Mouse (Mus musculus) kidney, adult 11 months (tissue): Measurements from ENCODE around the gene 1110008L16Rik.
A peak's percentile ranks its signal among the peaks of the same experiment; 100 is the strongest.
"Not testable (repeated sequence)": the region's sequence is repeated elsewhere in the genome, so short reads cannot be mapped to it uniquely, and the experiment has no call there.

Source experiments
- DNase-seq: peaks from one replicate; pipeline ENCODE4 v3.0.0; 2022

1110008L16Rik gene

DNA sequence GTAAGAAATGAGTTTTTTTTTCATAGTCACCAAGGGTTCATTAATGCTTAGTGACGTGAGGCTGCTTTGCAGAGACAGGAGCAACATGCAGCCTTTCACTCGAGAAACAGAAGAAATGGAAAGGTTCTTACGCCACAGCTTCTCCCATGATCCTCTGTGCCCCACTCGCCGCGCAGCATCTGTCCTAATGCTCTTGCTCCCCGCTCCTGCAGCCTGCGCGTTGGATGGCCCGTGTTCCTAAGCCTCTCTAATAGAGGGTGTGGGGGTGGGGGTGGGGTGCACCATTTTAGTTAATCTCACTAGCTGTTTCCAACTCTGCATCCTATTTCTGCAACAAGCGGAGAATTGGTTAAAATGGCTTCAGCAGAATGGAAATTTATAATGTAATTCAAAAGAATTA, 44.6 kb downstream of the 1110008L16Rik start:
- no peak for DNase-seq

DNA sequence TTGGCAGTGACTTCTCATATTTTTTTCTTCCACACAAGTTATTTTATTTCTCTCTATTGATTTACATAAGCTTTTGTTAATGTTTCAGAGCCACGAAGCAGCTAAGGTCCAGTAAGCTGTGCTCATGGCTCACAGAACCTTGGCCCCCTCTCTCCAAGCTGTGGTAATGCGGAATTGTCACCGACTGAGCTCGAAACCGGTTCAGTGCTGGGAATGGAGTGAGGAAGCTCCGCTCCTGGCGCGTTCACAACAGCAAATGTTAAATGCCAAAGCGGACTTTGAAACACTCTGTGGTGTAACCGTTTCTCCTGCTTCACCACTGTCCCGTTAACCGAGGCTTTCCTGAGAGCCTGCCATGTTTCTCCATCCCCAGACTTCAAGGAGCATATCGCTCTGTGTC, 45.2 kb downstream of the 1110008L16Rik start:
- peak; percentile 28 for DNase-seq

DNA sequence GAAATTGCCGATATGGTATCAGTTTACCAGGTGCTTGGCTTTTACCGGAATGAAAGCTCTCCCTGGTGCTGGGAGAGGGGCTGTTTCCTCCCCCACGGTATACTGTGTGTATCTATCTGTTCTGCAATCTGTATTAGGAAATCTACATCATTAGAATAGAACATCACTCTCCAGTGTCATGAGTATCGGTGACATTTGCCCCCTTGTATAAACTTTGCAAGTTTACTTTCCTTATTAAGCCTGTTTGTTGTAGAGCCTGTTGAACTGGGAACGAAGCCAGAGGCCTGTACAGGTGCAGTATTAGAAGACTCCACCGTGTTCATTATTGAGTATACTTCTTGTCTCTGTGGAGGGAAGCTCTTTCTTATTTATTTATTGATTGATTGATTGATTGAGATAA, 54.0 kb downstream of the 1110008L16Rik start:
- no peak for DNase-seq

DNA sequence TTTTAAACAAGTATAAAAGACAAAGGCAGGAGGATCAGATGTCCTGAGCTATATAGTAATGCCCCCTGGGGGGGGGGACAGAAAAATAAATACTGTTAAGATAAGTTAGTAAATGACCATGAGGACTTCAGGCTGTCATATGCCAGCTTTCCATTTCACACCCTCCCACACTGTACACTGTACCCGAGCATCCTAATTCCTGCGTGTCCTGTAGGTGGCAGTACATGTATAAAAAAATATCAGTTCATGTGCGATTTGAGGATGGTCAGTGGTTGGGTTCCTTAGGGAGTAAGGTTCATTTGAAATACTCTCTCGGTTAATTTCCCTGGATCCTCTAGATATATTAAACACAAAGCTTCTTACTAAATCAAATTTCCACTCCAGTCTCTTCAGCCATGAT, 55.5 kb downstream of the 1110008L16Rik start:
- DNase-seq: peak; percentile 13

DNA sequence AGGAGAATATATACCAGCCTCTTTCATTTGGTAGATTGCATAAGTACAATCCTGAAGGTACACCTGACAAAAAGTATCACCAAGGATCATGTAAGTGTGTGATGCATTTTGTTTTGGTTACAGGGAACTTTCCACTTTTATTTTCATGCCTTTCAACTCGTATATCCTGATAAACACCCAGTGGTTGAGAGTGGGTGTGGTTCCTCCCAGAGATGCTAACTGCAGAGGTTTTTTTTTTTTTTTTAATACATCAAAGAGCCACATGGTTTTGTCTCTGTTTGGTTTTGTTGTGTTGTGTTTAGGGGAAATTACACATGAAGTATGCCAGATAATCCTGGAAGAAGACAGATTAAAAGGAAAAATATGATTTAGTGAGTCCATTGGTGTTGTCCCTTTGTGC, 57.9 kb downstream of the 1110008L16Rik start:
- no peak for DNase-seq

- no peak for DNase-seq
These were observed 61.6 kb downstream of the 1110008L16Rik start for GRCm38 (mm10) chr12:55360929-55361328.

GRCm38 (mm10) chr12:55365083-55365482, 65.7 kb downstream of the 1110008L16Rik start:
- DNase-seq: no peak

DNA sequence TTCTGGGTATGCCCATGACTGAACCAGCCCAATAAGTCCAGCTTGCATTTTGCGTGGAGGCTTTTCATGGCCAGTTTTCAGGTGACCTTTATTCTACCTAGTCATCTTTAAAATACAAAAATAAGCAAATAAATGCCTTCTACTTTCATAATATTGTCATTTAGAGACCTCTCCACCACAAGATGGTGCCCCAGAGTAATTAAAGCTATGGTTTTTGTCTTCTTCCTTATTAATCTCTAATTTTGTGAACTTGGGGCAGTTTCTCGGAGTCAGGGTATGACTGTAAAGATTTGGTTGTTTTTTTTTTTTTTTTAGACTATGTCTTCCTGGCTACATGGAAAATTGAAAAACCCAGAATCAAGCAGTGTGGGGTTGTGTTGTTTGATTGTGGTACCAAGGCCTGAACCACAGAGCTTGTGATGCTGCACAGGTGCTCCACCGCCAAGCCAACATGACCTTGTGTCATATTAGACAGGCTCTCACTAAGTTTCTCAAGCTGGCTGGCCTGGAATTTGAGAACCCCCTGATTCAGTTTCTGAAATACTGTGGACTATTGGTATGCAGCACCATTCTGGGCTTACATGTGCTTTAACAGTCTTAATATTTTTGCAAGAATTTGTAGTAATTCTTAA, 73.2 kb downstream of the 1110008L16Rik start:
- no peak for DNase-seq

DNA sequence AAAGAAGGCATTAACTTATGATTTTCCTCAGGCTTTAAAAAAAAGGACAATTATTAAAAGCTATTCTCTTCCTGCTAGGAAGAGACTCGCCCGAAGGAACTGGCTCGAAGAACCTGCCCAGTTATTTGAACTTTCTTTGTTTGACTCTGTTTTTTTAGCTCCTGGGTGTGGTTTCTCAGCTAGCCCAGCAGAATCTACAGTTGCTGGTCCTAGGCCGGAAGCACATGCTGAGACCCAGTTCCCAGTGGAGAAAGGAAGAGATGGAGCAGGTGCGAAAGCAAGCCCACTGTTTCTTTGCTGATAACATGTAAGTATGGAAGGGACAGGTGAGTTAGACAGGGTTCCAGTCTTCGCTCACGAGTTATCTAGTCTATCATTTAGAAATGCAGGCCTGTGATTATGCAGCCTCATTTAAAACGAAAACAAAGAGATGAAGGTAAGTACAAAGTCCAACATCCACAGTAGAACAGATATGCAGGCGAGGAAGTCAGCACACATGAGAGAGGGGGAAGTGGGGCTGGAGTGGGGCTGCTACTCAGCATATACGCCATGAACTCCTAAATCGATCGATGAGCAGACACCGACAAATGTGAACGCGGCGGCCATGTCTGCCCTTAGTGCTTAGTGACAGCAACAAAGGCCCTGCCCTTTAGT, 77.7 kb downstream of the 1110008L16Rik start:
- DNase-seq: no peak

GRCm38 (mm10) chr12:55377610-55377980, 78.2 kb downstream of the 1110008L16Rik start:
- no peak for DNase-seq

- DNase-seq: no peak
These were observed 84.8 kb downstream of the 1110008L16Rik start, which contains the start of gene Psma6 for GRCm38 (mm10) chr12:55384023-55384749. Gene Psma6 (plus strand): TSS chr12:55384222.

DNA sequence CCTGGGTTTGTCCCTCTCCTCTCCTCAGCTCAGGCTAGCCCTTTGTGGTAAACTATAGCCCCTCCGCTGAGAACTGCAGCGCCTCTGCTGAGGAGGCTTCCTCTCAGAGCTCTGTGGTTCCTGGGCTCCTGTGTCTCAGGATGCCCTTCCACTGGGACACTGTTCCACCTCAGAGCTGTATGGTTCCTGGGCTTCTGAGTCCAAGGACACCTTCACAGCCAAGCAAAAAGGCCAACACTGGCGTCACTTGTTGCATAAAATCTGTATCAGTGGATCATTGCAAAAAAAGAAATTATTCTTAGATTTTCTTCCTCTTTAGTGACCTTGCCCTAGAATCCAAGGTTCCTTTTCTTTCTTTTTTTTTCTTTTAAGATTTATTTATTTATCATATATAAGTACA, 85.4 kb downstream of the 1110008L16Rik start:
- no peak for DNase-seq

DNA sequence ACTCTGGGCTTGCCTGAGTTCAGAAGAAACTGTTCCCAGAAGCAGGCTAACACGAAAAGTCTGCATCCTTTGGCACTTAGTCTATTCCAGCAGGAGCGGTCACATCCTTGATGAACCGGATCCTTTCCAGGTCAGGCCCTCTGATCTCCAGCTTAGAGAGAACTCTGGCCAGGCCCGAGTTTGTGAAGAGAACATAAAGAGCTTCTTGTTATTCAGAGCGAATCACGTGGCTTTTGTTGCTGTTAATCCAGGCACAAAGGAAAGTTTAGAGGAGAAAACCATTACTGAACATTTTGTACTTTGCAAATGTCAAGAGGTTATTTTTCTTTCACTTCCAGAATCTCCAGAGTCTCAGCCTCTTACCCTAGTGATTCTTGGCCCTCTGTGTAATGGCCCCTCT, 86.6 kb downstream of the 1110008L16Rik start:
- DNase-seq: no peak

GRCm38 (mm10) chr12:55386456-55386855, 87.1 kb downstream of the 1110008L16Rik start:
- no peak for DNase-seq

- no peak for DNase-seq
These were observed 87.9 kb downstream of the 1110008L16Rik start for GRCm38 (mm10) chr12:55387083-55387787.

- DNase-seq: no peak
These were observed 88.5 kb downstream of the 1110008L16Rik start for GRCm38 (mm10) chr12:55387788-55388465.

- DNase-seq: no peak
These were observed 89.1 kb downstream of the 1110008L16Rik start for GRCm38 (mm10) chr12:55388478-55388877.

DNA sequence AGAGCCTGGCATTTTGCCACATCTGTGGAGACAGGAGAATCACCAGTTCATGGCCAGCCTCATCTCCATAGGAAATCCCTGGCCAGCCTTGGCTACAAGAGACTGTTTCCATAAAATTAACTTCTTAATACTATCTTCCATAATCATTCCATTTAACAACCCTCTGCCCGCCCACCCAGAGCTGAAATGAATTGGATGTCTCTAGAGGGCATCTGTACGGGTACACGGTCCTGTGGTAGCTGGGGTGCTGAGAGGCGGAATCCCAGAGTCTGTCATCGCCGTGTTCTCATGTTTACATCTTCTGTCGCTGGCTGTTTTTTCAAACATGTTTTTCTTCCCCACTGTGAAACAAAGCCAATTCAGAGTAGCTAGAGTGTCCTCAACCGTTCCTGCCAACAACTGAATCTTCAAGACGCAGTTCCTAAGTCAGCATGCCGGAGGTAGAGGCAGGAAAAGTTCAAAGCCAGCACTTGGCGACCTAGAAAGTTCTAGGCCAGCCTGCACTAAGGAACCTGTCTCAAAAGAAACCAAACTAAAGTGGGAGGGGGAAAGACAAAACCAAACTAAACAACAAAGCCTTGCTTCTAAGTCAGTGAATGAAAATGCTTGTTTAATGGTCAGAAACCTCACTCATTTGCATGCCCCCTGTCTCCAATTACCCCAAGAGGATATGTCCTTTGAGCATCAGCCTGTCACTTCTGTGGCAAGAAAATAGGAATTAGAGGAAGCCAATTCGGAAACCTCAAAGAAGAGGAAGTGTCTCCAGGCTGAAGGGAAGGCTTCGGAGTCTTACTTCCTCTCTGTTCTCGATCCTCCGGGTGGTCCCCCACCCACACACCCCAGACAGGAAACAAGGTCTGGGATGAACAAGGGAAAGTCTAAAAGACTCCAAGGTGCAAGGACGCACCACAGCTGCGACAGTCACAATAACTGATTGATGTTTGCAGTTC, 90.0 kb downstream of the 1110008L16Rik start:
- DNase-seq: no peak

- DNase-seq: no peak
These were observed 92.7 kb downstream of the 1110008L16Rik start for GRCm38 (mm10) chr12:55392120-55392519.

GRCm38 (mm10) chr12:55392733-55393577, 93.6 kb downstream of the 1110008L16Rik start:
- no peak for DNase-seq

DNA sequence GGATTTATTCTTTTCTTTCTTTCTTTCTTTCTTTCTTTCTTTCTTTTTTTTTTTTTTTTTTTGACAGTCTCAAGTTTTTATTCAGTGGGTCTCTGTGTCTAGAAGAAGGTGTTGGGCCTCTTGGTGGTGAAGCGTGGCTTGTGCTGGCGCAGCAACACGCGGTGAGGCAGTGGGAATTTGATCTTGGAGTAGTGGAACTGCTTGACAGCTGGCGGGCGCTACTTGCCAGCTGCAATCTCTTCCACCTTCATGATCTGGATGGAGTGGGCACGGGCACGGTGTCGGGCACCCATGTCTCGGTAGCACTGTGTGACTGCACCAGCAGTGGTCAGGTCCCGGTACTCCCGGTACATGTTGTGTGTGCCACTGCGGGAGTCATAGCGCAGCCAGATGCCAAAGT, 96.2 kb downstream of the 1110008L16Rik start:
- DNase-seq: not testable (repeated sequence)
